Mouse (Mus musculus): ENCODE results near the gene Gm10772.
"Not testable (repeated sequence)": the region's sequence is repeated elsewhere in the genome, so short reads cannot be mapped to it uniquely, and the experiment has no call there.

Gm10772 gene

GRCm38 (mm10) chr13:66227473-66227872 is at the start of gene Gm10772:
Gene Gm10772, minus strand, starts transcription at chr13:66227573.
- in situ Hi-C loops (cut with MboI, MseI) = loop anchor here (10.0 kb wide), 1 partner anchor 567 kb away; no protein-coding TSS in a partner anchor

- in situ Hi-C loops (cut with MboI, MseI) = loop anchor here in 1 of 2 experiments (10.0 kb wide), 1 partner anchor 101 kb away; no protein-coding TSS in a partner anchor
Observed at GRCm38 (mm10) chr13:66263914-66264313, 36.5 kb upstream of the Gm10772 start.

- in situ Hi-C loops (cut with MboI, MseI) = loop anchor here in 1 of 2 experiments (10.0 kb wide), 1 partner anchor 102 kb away; no protein-coding TSS in a partner anchor
Observed at GRCm38 (mm10) chr13:66263141-66263540, 35.8 kb upstream of the Gm10772 start.

GRCm38 (mm10) chr13:66214349-66214748 is 13.0 kb downstream of the Gm10772 start:
- in situ Hi-C loops (cut with MboI, MseI) = no loop called here

GRCm38 (mm10) chr13:66213811-66214210 is 13.6 kb downstream of the Gm10772 start:
- in situ Hi-C loops (cut with MboI, MseI) = not testable (repeated sequence)

GRCm38 (mm10) chr13:66179172-66179571 is 48.2 kb downstream of the Gm10772 start:
- in situ Hi-C loops (cut with MboI, MseI) = not testable (repeated sequence)
